Mouse (Mus musculus) MN1 (cell line): ENCODE data around the gene Pgls.
A peak's percentile ranks its signal among the peaks of the same experiment; 100 is the strongest.

Experiments used
- DNase-seq: peaks from one replicate; pipeline ENCODE4 v3.0.0-alpha.2; 2016; ENCODE audit warnings: low spot score

Gene Pgls

DNA sequence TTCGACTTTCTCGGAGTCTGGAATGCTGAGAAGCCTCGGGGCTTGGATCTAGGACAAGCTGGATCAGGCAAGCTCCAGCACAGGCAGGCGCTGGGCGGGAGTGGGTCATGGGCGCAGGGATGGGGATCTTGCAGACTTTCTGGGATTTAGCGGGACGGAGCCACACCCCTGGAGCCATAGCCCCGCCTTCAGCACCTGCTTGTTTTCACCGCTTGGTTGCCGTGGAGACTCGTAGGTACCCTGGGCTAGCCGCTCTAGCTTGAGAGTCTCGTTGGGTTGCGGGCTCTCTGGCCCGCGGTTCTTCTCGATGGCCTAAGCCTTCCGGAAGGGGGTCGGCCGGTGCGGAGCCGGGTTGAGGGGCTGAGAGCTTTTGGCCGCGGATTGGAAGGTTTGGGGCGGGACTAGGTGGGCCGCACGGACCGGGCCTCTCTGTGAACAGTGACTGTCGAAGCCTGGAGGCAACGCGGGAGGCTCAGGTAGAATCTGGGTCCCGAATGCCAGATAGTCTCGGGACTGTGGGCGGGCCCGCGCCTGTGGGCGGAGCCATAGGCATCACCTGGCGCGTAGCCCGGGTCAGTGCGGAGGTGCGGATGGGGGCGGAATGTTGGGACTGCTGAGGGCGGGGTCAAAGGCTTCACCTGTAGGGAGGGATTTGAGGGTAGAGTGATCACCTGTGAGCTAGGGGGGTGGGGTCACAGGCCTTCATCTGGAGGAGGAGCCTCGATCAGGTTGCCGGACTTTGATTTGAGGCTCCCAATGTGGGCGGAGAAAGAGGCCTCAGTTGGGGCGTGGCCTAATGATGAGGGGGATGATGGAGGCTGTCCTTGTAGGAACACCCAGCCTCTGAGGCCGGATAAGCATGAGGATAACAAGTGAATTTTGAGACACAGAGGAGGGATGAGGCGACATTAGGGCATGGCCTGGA is 22.3 kb upstream of the Pgls start:
- DNase-seq, result peak; percentile 96

- peak; percentile 99 for DNase-seq
These were observed 21.6 kb upstream of the Pgls start for GRCm38 (mm10) chr8:71570291-71570954.

GRCm38 (mm10) chr8:71572077-71572476 is 19.9 kb upstream of the Pgls start:
- peak; percentile 45 for DNase-seq

DNA sequence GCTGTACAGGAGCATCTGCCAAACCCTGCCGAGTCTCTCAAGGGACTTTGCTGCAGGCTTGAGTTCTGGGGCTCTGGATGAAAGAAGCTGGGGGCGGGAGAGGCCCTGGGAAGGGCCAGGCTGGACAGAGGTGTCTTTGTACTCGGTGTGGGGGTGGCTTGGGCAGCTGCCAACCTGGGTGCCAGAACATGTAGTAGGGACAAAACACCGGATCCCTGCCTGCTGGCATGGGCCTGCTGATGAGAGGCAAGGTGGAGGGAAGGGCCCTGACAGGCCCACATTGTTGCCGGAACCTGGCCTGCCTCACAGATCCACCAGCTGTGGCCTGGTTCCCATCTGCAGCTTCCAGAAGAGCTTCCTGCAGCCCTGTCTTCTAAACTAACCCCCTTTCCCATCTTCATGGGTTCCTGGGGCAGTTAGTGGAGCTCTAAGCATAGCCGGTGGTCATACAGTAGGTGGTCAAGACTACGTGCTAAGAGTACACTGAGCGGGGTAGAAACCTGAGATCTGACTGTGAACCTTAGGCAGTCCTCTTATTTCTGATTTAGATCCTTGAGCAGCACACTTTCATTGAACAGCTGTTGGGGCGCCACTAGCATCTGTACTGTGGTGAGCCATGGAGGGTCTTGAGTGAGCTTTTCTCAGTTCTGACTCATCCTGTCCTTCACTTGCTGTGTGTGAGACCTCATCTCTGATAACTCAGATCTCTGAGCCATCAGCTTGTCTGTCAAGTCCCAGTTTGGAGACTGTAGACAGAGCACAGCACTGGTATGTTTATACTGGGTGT is 18.9 kb upstream of the Pgls start:
- DNase-seq, result peak; percentile 96

DNA sequence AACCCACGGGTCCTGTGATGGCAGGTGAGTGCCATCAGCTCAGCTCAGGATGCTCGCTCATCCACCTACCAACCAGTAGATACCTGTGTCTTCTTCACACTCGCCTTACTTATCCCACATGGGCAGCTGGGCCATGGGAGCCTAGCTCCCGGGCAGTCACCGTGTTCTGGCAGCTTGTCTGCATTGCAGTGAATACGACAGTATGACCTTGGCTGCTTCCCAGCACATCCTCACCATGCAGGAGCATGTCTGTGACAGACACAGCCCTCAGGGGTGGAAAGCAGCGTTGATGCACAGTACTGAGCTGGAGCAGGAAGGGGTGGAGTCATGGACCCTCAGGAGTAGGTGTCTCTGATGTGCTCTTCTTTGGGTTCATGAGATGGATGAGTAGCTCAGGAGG is 17.6 kb upstream of the Pgls start:
- DNase-seq, result peak; percentile 44

- no peak for DNase-seq
These were observed 17.0 kb upstream of the Pgls start for GRCm38 (mm10) chr8:71575020-71575419.

- DNase-seq, result no peak
These were observed 14.1 kb upstream of the Pgls start for GRCm38 (mm10) chr8:71577856-71578387.

DNA sequence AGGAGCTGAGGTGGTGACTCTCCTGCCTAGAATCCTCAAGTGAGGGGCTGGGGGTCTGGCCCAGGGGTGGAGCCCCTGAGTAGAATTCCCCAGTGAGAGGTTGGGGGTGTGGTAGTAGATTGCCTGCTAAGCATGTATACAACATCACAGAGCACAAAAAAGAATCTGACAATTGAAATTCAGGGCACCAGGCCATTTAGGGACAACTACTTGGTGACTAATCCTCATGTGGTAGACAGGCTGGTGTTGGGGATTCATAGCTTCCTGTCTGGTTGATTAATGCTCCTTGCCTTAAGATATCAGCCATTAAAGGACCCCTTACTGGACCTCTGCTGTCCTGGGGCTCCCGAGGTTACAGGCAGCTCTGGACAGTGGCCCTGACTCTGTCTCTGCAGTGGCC is 13.0 kb upstream of the Pgls start:
- no peak for DNase-seq

GRCm38 (mm10) chr8:71579476-71579875 is 12.5 kb upstream of the Pgls start:
- DNase-seq, result no peak

DNA sequence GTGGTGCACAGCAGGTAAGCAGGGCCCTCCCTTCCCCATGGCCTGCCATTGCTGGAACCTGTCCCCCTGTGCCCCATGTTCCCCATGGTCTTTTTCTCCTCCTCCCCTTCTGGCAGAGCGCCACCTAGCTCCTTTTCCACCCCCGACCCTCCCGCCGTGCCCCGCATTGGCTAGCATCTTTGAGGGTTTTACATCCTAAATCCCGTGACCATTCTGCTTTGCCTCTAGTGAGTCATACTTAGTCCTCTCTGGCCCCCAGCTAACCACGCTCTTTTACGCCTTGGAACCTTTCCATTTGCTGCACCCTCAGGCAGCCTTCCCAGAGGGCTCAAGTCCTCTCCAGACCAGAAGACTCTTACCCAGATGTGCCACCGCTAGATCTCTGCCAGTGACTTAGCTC is 11.8 kb upstream of the Pgls start:
- DNase-seq, result peak; percentile 78

GRCm38 (mm10) chr8:71586891-71587290 is 5.1 kb upstream of the Pgls start:
- no peak for DNase-seq

DNA sequence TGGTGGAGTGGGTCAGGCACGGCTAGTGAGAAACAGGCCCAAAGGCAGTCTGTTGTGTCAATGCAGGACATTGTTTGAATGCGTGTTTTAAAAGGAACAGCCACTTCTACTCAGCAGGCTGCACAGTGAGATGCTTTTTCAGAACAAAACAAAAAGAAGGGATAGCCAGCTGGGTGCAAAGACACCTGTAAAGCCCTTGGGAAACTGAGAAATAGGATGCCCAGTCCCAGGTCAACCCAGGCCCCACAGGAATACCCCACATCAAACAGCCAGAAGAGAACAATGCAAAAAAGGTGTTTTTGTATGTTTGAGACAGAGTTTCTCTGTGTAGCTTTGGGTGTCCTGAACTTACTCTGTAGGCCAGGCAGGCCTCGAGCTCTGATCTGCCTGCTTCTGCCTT is 3.2 kb upstream of the Pgls start:
- DNase-seq, result no peak

- no peak for DNase-seq
These were observed 959 bp upstream of the Pgls start for GRCm38 (mm10) chr8:71591017-71591416.

DNA sequence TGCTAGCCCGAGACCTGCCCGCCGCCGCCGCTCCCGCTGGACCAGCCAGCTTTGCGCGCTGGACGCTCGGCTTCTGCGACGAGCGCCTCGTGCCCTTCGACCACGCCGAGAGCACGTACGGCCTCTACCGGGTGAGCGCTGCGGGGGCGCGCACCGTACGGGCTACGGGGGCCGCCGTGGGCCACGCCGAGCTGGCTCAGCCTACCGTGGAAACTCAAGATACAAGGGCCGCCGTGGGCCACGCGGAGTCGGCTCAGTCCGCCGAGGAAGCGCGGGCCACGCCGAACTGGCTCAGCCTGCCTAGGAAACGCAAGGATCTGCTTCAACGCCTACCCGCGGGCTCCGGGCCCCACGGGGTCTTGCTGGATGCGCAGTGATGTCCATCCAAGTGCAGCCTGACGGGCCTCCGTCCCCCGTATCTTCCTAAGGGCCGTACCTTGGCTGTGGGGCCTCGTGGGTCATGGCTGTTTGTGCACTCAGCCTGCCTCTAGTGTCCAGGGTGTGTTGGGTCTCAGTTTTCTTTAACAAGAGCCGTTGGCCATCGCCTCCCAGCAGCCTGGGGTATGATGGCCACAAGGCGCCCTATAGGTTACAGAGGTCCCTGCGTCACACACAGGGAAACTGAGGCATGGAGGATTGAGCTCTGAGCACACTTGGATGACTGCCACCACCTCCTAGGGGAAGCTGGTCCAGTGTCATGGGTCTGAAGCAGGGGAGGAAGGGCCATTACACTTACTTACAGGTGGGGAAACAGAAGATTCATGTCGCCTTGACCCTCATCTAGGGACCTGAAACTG is 596 bp downstream of the Pgls start:
- DNase-seq, result peak; percentile 79

- no peak for DNase-seq
These were observed 1.8 kb downstream of the Pgls start for GRCm38 (mm10) chr8:71593556-71594323.

DNA sequence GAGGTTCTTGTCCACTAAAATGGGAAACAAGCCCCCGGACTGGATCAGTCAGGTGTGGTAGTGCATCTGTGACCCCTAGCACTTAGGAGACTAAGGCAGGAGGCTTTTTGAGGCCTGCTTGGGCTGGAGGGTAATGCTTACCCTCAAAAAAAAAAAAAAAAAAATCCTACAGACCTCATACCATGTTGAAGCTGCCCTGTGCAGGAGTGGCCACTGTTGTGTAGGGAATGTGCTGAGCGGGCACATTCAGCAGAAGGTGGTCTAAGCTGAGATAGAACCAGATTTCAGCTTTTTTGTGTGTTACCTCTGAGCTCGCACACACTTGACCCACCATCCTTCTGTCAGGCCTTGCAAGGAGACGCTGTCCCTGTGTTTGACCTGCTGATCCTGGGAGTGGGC is 2.3 kb downstream of the Pgls start:
- DNase-seq, result no peak

GRCm38 (mm10) chr8:71595862-71596261 is 3.9 kb downstream of the Pgls start:
- DNase-seq, result peak; percentile 80

GRCm38 (mm10) chr8:71596384-71596783 is 4.4 kb downstream of the Pgls start:
- no peak for DNase-seq

- no peak for DNase-seq
These were observed 4.8 kb downstream of the Pgls start for GRCm38 (mm10) chr8:71596798-71597197.

DNA sequence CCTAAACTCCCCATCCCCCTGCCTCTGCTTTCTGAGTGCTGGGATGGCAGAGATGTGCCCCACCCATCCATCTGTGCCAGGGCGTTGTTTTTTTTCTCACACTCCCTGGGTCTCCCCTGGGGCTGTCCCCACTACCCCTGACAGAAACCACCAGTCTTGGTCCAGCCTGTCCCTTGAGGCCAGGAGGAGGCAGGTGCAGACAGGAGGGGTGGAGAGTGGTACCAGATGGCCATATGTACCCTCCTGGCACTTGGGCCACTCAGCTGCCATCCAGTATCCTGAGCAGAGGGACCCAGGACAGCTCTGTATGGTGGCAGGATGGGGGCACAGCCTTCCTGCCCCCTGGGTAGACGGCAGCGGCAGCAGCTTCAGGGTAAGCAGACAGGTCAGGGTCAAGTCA is 5.5 kb downstream of the Pgls start, which contains the start of gene Fam129c:
Gene Fam129c (plus strand): TSS at position 198 of the 400 bp plus-strand sequence.
- DNase-seq, result peak; percentile 61

DNA sequence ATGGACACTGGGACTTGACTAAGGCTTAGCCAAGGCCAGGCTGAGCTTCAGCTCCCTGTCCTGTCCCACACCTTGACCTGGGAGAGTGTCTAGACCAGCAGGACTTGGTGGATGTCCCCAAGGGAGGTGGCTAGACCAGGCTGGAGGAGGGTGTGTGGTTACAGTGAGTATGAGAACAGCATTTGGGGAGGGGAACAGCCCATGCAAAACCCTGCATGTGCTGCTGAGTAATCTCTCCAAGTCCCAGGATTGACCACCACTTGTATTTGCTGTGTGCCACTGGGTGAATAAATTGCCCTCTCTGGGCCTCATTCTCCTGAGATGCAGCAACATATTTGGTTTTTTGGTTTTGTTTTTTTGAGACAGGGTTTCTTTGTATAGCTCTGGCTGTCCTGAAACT is 6.4 kb downstream of the Pgls start:
- DNase-seq, result no peak
